Mouse (Mus musculus) stomach, postnatal 0 days (tissue): ENCODE measurements around the gene Gm10563. TPM values are rescaled to one million over a fixed set of nuclear protein-coding genes. Genes with fewer than 3 reads are reported as not detected.

ENCODE experiments used
- ATAC-seq: fragments of 200-750 bp; cut with Nextera tagmentation; 2 replicates; pipeline ENCODE4 v1.8.0; 2017; ENCODE audit not compliant: low FRiP score, low TSS enrichment
- DNase-seq: peaks from one replicate; pipeline ENCODE4 v3.0.0-alpha.2; 2016; ENCODE audit warnings: low spot score
- H3K27ac ChIP-seq: fragments of 300-500 bp; sonication (generic); replicated peaks from 2 replicates; pipeline ENCODE4 v1.5.1; 2014; ENCODE audit warnings: mild to moderate bottlenecking, control low read depth
- H3K27me3 ChIP-seq: fragments of 300-500 bp; sonication (generic); 2 replicates; pipeline ENCODE4 v1.6.1; 2014; ENCODE audit warnings: low read length; ENCODE audit not compliant: control insufficient read depth, insufficient read depth
- H3K36me3 ChIP-seq: fragments of 300-500 bp; sonication (generic); 2 replicates; pipeline ENCODE4 v1.6.1; 2014; ENCODE audit warnings: low read length, mixed read lengths; ENCODE audit not compliant: control insufficient read depth, insufficient read depth
- H3K4me1 ChIP-seq: fragments of 300-500 bp; sonication (generic); replicated peaks from 2 replicates; pipeline ENCODE4 v1.6.1; 2014; ENCODE audit warnings: antibody characterized with exemption; ENCODE audit not compliant: control insufficient read depth, insufficient read depth
- H3K4me2 ChIP-seq: fragments of 300-500 bp; sonication (generic); replicated peaks from 2 replicates; pipeline ENCODE4 v1.6.1; 2014; ENCODE audit warnings: low read depth, mild to moderate bottlenecking, control low read depth, moderate library complexity
- H3K4me3 ChIP-seq: fragments of 300-500 bp; sonication (generic); 2 replicates; pipeline ENCODE4 v1.5.1; 2014; ENCODE audit warnings: low read depth, low read length, control low read depth
- H3K9ac ChIP-seq: fragments of 300-500 bp; sonication (generic); 2 replicates; pipeline ENCODE4 v1.6.1; 2014; ENCODE audit warnings: mild to moderate bottlenecking, low read length, control low read depth, mixed read lengths
- H3K9me3 ChIP-seq: fragments of 300-500 bp; sonication (generic); 2 replicates; pipeline ENCODE4 v1.6.1; 2016; ENCODE audit warnings: low read length; ENCODE audit not compliant: control insufficient read depth
- CTCF ChIP-seq: IDR thresholded peaks from 2 replicates; pipeline ENCODE4 v1.5.1; 2016; ENCODE audit warnings: antibody characterized with exemption, low read depth, mild to moderate bottlenecking, moderate library complexity
- EP300 ChIP-seq: optimal IDR thresholded peaks from 2 replicates; pipeline ENCODE3; 2016; ENCODE audit warnings: antibody characterized with exemption
- WGBS: fragments of 180-500 bp; shearing (Covaris S2); extraction: QIAGEN DNeasy Blood & Tissue Kit; methylation state at CpG from one replicate; pipeline ENCODE4 v1.1.7; 2014; 5-methylcytosine and 5-hydroxymethylcytosine counted together
- polyA plus RNA-seq: library from polyadenylated mRNA; unstranded; fragments of >200 nt; fragmentation: Nextera tagmentation; extraction: Ambion mirVana; gene quantifications from 2 replicates; pipeline ENCODE4 v1.2.1, GENCODE M21; 2015

The Gm10563 gene
- polyA plus RNA-seq, 1 experiment from 2014 or later, result not detected

GRCm38 (mm10) chr4:155602753-155603152, 42.5 kb downstream of the Gm10563 start:
- Histone ChIP-seq H3K27ac (no peak overlapping the region), H3K36me3 (no peaks in the 10 kb centered on the region), H3K4me2 (no peak overlapping the region), H3K27me3 (no peaks in the 10 kb centered on the region), H3K4me1 (no peaks in the 10 kb centered on the region), H3K9ac (no peak overlapping the region), H3K9me3 (no peaks in the 10 kb centered on the region), H3K4me3 (no peak overlapping the region)
- DNase-seq (no peak), ATAC-seq (no peak)
- no peak for TF ChIP-seq CTCF
- TF ChIP-seq EP300, result no peak
- 82% methylated on average over 1 of the region's 1 CpGs for WGBS

GRCm38 (mm10) chr4:155601997-155602456, 43.2 kb downstream of the Gm10563 start:
- H3K27me3 ChIP-seq, result no peaks in the 10 kb centered on the region
- no peaks in the 10 kb centered on the region for H3K4me1 ChIP-seq
- H3K9ac ChIP-seq, result peak overlapping the region; percentile 97
- WGBS, result under 1% methylated on average over 25 of the region's 31 CpGs
- peak overlapping the region; percentile 97 for H3K4me2 ChIP-seq
- ATAC-seq (no peak; the same call in 1 of the 2 replicates), DNase-seq (no peak)
- H3K4me3 ChIP-seq, result peak overlapping the region; percentile 90
- H3K9me3 ChIP-seq, result no peaks in the 10 kb centered on the region
- no peaks in the 10 kb centered on the region for H3K36me3 ChIP-seq
- TF ChIP-seq CTCF, result no peak
- no peak for TF ChIP-seq EP300
- H3K27ac ChIP-seq, result peak overlapping the region; percentile 98

GRCm38 (mm10) chr4:155601091-155601996, 43.9 kb downstream of the Gm10563 start, which contains the start of gene Slc35e2:
TSS of gene Slc35e2 (plus strand) at chr4:155601416.
- peak within 1 kb of the TSS; percentile 98 for H3K27ac ChIP-seq
- TF ChIP-seq CTCF (peak; percentile 57), EP300 (no peak)
- DNase-seq (peak; percentile 98), ATAC-seq (peak; percentile 95)
- no peaks in the 10 kb centered on the region for H3K9me3 ChIP-seq
- peak within 1 kb of the TSS; percentile 97 for H3K4me2 ChIP-seq
- H3K4me1 ChIP-seq, result no peaks in the 10 kb centered on the region
- under 1% methylated on average over 62 of the region's 65 CpGs for whole genome bisulfite sequencing
- H3K27me3 ChIP-seq, result no peaks in the 10 kb centered on the region
- peak within 1 kb of the TSS; percentile 90 for H3K4me3 ChIP-seq
- peak within 1 kb of the TSS; percentile 97 for H3K9ac ChIP-seq
- H3K36me3 ChIP-seq, result no peaks in the 10 kb centered on the region

- no peaks in the 10 kb centered on the region for H3K4me1 ChIP-seq
- H3K27me3 ChIP-seq, result no peaks in the 10 kb centered on the region
- WGBS, result 81% methylated on average over 11 of the region's 11 CpGs
- H3K36me3 ChIP-seq, result no peaks in the 10 kb centered on the region
- TF ChIP-seq EP300, result no peak
- TF ChIP-seq CTCF, result no peak
- peak overlapping the region; percentile 97 for H3K9ac ChIP-seq
- peak overlapping the region; percentile 98 for H3K27ac ChIP-seq
- ATAC-seq (no peak), DNase-seq (no peak)
- H3K9me3 ChIP-seq, result no peaks in the 10 kb centered on the region
- peak overlapping the region; percentile 90 for H3K4me3 ChIP-seq
- peak overlapping the region; percentile 97 for H3K4me2 ChIP-seq
Measured at GRCm38 (mm10) chr4:155599901-155600825, 45.0 kb downstream of the Gm10563 start.

GRCm38 (mm10) chr4:155598536-155598935, 46.7 kb downstream of the Gm10563 start:
- Histone ChIP-seq H3K27ac (no peak overlapping the region), H3K4me2 (no peak overlapping the region), H3K36me3 (no peaks in the 10 kb centered on the region), H3K9ac (no peak overlapping the region), H3K4me1 (no peaks in the 10 kb centered on the region), H3K9me3 (no peaks in the 10 kb centered on the region), H3K4me3 (no peak overlapping the region), H3K27me3 (no peaks in the 10 kb centered on the region)
- TF ChIP-seq EP300, result no peak
- no peak for TF ChIP-seq CTCF
- DNase-seq, result peak; percentile 40
- WGBS, result 22% methylated on average over 20 of the region's 20 CpGs
- ATAC-seq, result no peak
